ENCODE assay signal across 8 mouse cellular contexts in genomic region chr13:12519955-12520584, GRCm38 (mm10). TPM values are rescaled to one million over a fixed set of nuclear protein-coding genes. Genes with fewer than 3 reads are reported as not detected.
DNase-seq lines count a peak whose midpoint lies in the region; ATAC-seq and TF ChIP-seq lines count a peak whose summit lies in the region.

Gene Edaradd (minus strand): TSS chr13:12520438.

- TF ChIP-seq CTCF in midbrain, postnatal 0 days (IDR thresholded peaks at IDR 0.05): peak; percentile 57

- H3K36me3 ChIP-seq in embryonic facial prominence, embryonic 11.5 days (replicated peaks; ENCODE audit: control insufficient read depth, insufficient read depth, low read depth, low read length): no peaks in the 10 kb centered on the region
- no peaks in the 10 kb centered on the region for H3K36me3 ChIP-seq in liver, embryonic 12.5 days
- no peaks in the 10 kb centered on the region for H3K36me3 ChIP-seq in midbrain, postnatal 0 days (ENCODE audit: insufficient read depth, low read length)
- H3K36me3 ChIP-seq in splenic B cell, adult 2 months (ENCODE audit: control insufficient read depth, insufficient read depth, low read length, poor library complexity, severe bottlenecking): no peaks in the 10 kb centered on the region; the same call in 1 of the 2 replicates

- peak within 1 kb of the TSS; percentile 56 for H3K4me3 ChIP-seq in embryonic facial prominence, embryonic 11.5 days (ENCODE audit: low read depth, low read length)
- H3K4me3 ChIP-seq in liver, embryonic 12.5 days: peak within 1 kb of the TSS; percentile 43
- H3K4me3 ChIP-seq in midbrain, postnatal 0 days (ENCODE audit: low read depth, low read length): peak within 1 kb of the TSS; percentile 49

- H3K27ac ChIP-seq in embryonic facial prominence, embryonic 11.5 days (replicated peaks; ENCODE audit: low read depth, low read length): no peak within 1 kb of the TSS
- no peak within 1 kb of the TSS for H3K27ac ChIP-seq in liver, embryonic 12.5 days
- no peak within 1 kb of the TSS for H3K27ac ChIP-seq in midbrain, postnatal 0 days (ENCODE audit: low read depth, low read length)

- H3K4me1 ChIP-seq in embryonic facial prominence, embryonic 11.5 days (ENCODE audit: control insufficient read depth, insufficient read depth, low read length): no peaks in the 10 kb centered on the region
- H3K4me1 ChIP-seq in liver, embryonic 12.5 days: no peaks in the 10 kb centered on the region
- H3K4me1 ChIP-seq in midbrain, postnatal 0 days (ENCODE audit: insufficient read depth, low read length): no peaks in the 10 kb centered on the region

- H3K27me3 ChIP-seq in embryonic facial prominence, embryonic 11.5 days (ENCODE audit: control insufficient read depth, insufficient read depth, low read length): no peaks in the 10 kb centered on the region
- peaks cover 49% of the 10 kb centered on the region for H3K27me3 ChIP-seq in liver, embryonic 12.5 days (replicated peaks)
- 0 out of 2 replicates have a peak, but pooled peaks cover 6% of the 10 kb centered on the region for H3K27me3 ChIP-seq in midbrain, postnatal 0 days (ENCODE audit: insufficient read depth, low read length)
- no peaks in the 10 kb centered on the region for H3K27me3 ChIP-seq in splenic B cell, adult 2 months (ENCODE audit: control insufficient read depth, insufficient read depth, low read length, poor library complexity, severe bottlenecking)

- peak; percentile 70 for ATAC-seq in embryonic facial prominence, embryonic 11.5 days (replicated peaks; ENCODE audit: insufficient number of reproducible peaks, low FRiP score, low TSS enrichment, low read depth)
- peak; percentile 55; the same call in 1 of the 2 replicates for ATAC-seq in liver, embryonic 12.5 days
- peak; percentile 80 for ATAC-seq in midbrain, postnatal 0 days (ENCODE audit: low FRiP score)

- H3K9me3 ChIP-seq in embryonic facial prominence, embryonic 11.5 days (replicated peaks; ENCODE audit: control insufficient read depth, low read length): no peaks in the 10 kb centered on the region
- H3K9me3 ChIP-seq in liver, embryonic 12.5 days (replicated peaks): no peaks in the 10 kb centered on the region
- no peaks in the 10 kb centered on the region for H3K9me3 ChIP-seq in midbrain, postnatal 0 days (ENCODE audit: low read length)

- H3K9ac ChIP-seq in embryonic facial prominence, embryonic 11.5 days (replicated peaks; ENCODE audit: low read length): peak within 1 kb of the TSS; percentile 68
- H3K9ac ChIP-seq in liver, embryonic 12.5 days: peak within 1 kb of the TSS; percentile 0; the same call in 1 of the 2 replicates
- peak within 1 kb of the TSS; percentile 59 for H3K9ac ChIP-seq in midbrain, postnatal 0 days (replicated peaks; ENCODE audit: low read length, poor library complexity, severe bottlenecking)

- under 1% methylated on average over 35 of the region's 35 CpGs for WGBS in embryonic facial prominence, embryonic 11.5 days
- WGBS in liver, embryonic 12.5 days (ENCODE audit: insufficient replicate concordance): under 1% methylated on average over 35 of the region's 35 CpGs
- 1% methylated on average over 35 of the region's 35 CpGs for WGBS in midbrain, postnatal 0 days

- peak within 1 kb of the TSS; percentile 91 for H3K4me2 ChIP-seq in embryonic facial prominence, embryonic 11.5 days (ENCODE audit: low read depth, low read length)
- H3K4me2 ChIP-seq in liver, embryonic 12.5 days: peak within 1 kb of the TSS; percentile 69
- H3K4me2 ChIP-seq in midbrain, postnatal 0 days (ENCODE audit: low read depth, low read length, poor library complexity, severe bottlenecking): peak within 1 kb of the TSS; percentile 96

- peak; percentile 35 to 44 for DNase-seq in cerebellum, postnatal 14 days
- no peak for DNase-seq in cerebellum, adult 8-10 months
- peak; percentile 81 for DNase-seq in embryonic facial prominence, embryonic 11.5 days (ENCODE audit: low spot score)
- peak; percentile 25 to 41 for DNase-seq in heart, adult 9 months (ENCODE audit: low spot score in 2 of 2)
- DNase-seq in kidney, adult 18-20 months: peak; percentile 69
- DNase-seq in midbrain, postnatal 0 days (ENCODE audit: low spot score): peak; percentile 59
- peak; percentile 69 for DNase-seq in splenic B cell, adult 2 months (ENCODE audit: low read depth, low spot score)

RNA-seq across cellular contexts. Expression of gene Edaradd, which starts in this region (rescaled TPM):
- polyA plus RNA-seq in embryonic facial prominence, embryonic 11.5 days (2014; fragmentation: Nextera tagmentation; extraction: Ambion mirVana): 3.1 TPM in 2 replicates
- polyA plus RNA-seq in liver, embryonic 12.5 days (2016; fragmentation: Nextera tagmentation; extraction: Ambion mirVana): 0.08 and 0.24 TPM in 2 replicates
- 1.1 and 1.4 TPM in 2 replicates for total RNA-seq in midbrain, postnatal 0 days (2014; rRNA removed)
- polyA plus RNA-seq in midbrain, postnatal 0 days (2015; fragmentation: Nextera tagmentation; extraction: Ambion mirVana): 1.4 TPM in 2 replicates

Comparison
In these comparisons a context has a peak if more than half of its experiments do, and no peak if none do; other contexts are left out.
1. Peak in ATAC-seq, H3K4me3 ChIP-seq, H3K9ac ChIP-seq and H3K4me2 ChIP-seq in liver, embryonic 12.5 days; RNA of the gene not detected or under 1 TPM.
2. H3K9ac ChIP-seq: peak in every context shown above with its lines; median percentile 68 in embryonic facial prominence, embryonic 11.5 days; 59 in midbrain, postnatal 0 days; 0 in liver, embryonic 12.5 days.